Mouse (Mus musculus) hindbrain, embryonic 12.5 days (tissue): Measurements from ENCODE around the gene Ispd. TPM values are rescaled to one million over a fixed set of nuclear protein-coding genes. Genes with fewer than 3 reads are reported as not detected.
A peak's percentile ranks its signal among the peaks of the same experiment; 100 is the strongest.
"Not testable (repeated sequence)": the region's sequence is repeated elsewhere in the genome, so short reads cannot be mapped to it uniquely, and the experiment has no call there.

Experiments used
- ATAC-seq: fragments of 200-750 bp; cut with Nextera tagmentation; 2 replicates; pipeline ENCODE4 v1.8.0; 2017; ENCODE audit warnings: moderate TSS enrichment; ENCODE audit not compliant: low FRiP score
- H3K27ac ChIP-seq: fragments of 300-500 bp; sonication (generic); 2 replicates; pipeline ENCODE4 v1.5.1; 2016; ENCODE audit warnings: mild to moderate bottlenecking
- H3K27me3 ChIP-seq: fragments of 300-500 bp; sonication (generic); 2 replicates; pipeline ENCODE4 v1.6.1; 2016; ENCODE audit warnings: mild to moderate bottlenecking
- H3K36me3 ChIP-seq: fragments of 300-500 bp; sonication (generic); 2 replicates; pipeline ENCODE4 v1.6.1; 2016; ENCODE audit warnings: mild to moderate bottlenecking
- H3K4me1 ChIP-seq: fragments of 300-500 bp; sonication (generic); 2 replicates; pipeline ENCODE4 v1.6.1; 2016
- H3K4me2 ChIP-seq: fragments of 300-500 bp; sonication (generic); replicated peaks from 2 replicates; pipeline ENCODE4 v1.6.1; 2016; ENCODE audit warnings: mild to moderate bottlenecking
- H3K4me3 ChIP-seq: fragments of 300-500 bp; sonication (generic); 2 replicates; pipeline ENCODE4 v1.5.1; 2016; ENCODE audit warnings: mild to moderate bottlenecking
- H3K9ac ChIP-seq: fragments of 300-500 bp; sonication (generic); 2 replicates; pipeline ENCODE4 v1.6.1; 2016; ENCODE audit warnings: mild to moderate bottlenecking, moderate library complexity
- H3K9me3 ChIP-seq: fragments of 300-500 bp; sonication (generic); replicated peaks from 2 replicates; pipeline ENCODE4 v1.6.1; 2016; ENCODE audit warnings: mild to moderate bottlenecking
- WGBS: fragments of 180-500 bp; shearing (Covaris S2); methylation state at CpG from one replicate; pipeline ENCODE4 v1.1.7; 2016; 5-methylcytosine and 5-hydroxymethylcytosine counted together
- polyA plus RNA-seq: library from polyadenylated mRNA; unstranded; fragments of >200 nt; fragmentation: Nextera tagmentation; extraction: Ambion mirVana; gene quantifications from 2 replicates; pipeline ENCODE4 v1.2.1, GENCODE M21; 2016

The Ispd gene
- polyA plus RNA-seq, result 12.3 and 12.4 TPM in 2 replicates

- Histone ChIP-seq H3K9me3 (no peaks in the 10 kb centered on the region), H3K27ac (peak within 1 kb of the TSS; percentile 94), H3K4me1 (peaks cover 7% of the 10 kb centered on the region; the same call in 1 of the 2 replicates), H3K9ac (peak within 1 kb of the TSS; percentile 85), H3K4me2 (peak within 1 kb of the TSS; percentile 66), H3K4me3 (peak within 1 kb of the TSS; percentile 63), H3K36me3 (no peaks in the 10 kb centered on the region), H3K27me3 (no peaks in the 10 kb centered on the region)
- peak; percentile 98 for ATAC-seq
- WGBS, result 0% methylated on average over 64 of the region's 64 CpGs
Measured at GRCm38 (mm10) chr12:36381441-36382340, at the start of gene Ispd, which contains the start of gene D630036H23Rik. Gene Ispd, plus strand, starts transcription at chr12:36381450. Gene D630036H23Rik, minus strand, starts transcription at chr12:36382181.

- H3K4me2 ChIP-seq, result no peak overlapping the region
- no peak overlapping the region for H3K4me3 ChIP-seq
- no peak for ATAC-seq
- H3K9ac ChIP-seq, result no peak overlapping the region
- no peak overlapping the region for H3K27ac ChIP-seq
- no peaks in the 10 kb centered on the region for H3K4me1 ChIP-seq
- no peaks in the 10 kb centered on the region for H3K9me3 ChIP-seq
- no peaks in the 10 kb centered on the region for H3K27me3 ChIP-seq
- 86% methylated on average over 1 of the region's 1 CpGs for WGBS
- H3K36me3 ChIP-seq, result no peaks in the 10 kb centered on the region
Measured at GRCm38 (mm10) chr12:36332676-36333075, 48.6 kb upstream of the Ispd start.

- H3K27ac ChIP-seq, result no peak overlapping the region
- no peaks in the 10 kb centered on the region for H3K27me3 ChIP-seq
- H3K4me1 ChIP-seq, result no peaks in the 10 kb centered on the region
- no peak overlapping the region for H3K4me3 ChIP-seq
- H3K9ac ChIP-seq, result no peak overlapping the region
- WGBS, result 69% methylated on average over 9 of the region's 9 CpGs
- H3K4me2 ChIP-seq, result no peak overlapping the region
- no peak for ATAC-seq
- no peaks in the 10 kb centered on the region for H3K9me3 ChIP-seq
- H3K36me3 ChIP-seq, result no peaks in the 10 kb centered on the region
Measured at GRCm38 (mm10) chr12:36333837-36334281, 47.4 kb upstream of the Ispd start.

GRCm38 (mm10) chr12:36344131-36344530 lies 37.1 kb upstream of the Ispd start:
- Histone ChIP-seq H3K4me1 (no peaks in the 10 kb centered on the region), H3K4me2 (no peak overlapping the region), H3K9ac (no peak overlapping the region), H3K27ac (no peak overlapping the region), H3K36me3 (no peaks in the 10 kb centered on the region), H3K27me3 (no peaks in the 10 kb centered on the region), H3K4me3 (no peak overlapping the region), H3K9me3 (no peaks in the 10 kb centered on the region)
- WGBS, result 43% methylated on average over 4 of the region's 4 CpGs
- ATAC-seq, result no peak

- Histone ChIP-seq H3K36me3 (no peaks in the 10 kb centered on the region), H3K9me3 (no peaks in the 10 kb centered on the region), H3K4me1 (no peaks in the 10 kb centered on the region), H3K4me2 (no peak overlapping the region), H3K27ac (no peak overlapping the region), H3K4me3 (no peak overlapping the region), H3K27me3 (no peaks in the 10 kb centered on the region), H3K9ac (no peak overlapping the region)
- WGBS, result 89% methylated on average over 3 of the region's 3 CpGs
- no peak for ATAC-seq
Measured at GRCm38 (mm10) chr12:36360064-36360463, 21.2 kb upstream of the Ispd start.

GRCm38 (mm10) chr12:36360693-36361092 lies 20.6 kb upstream of the Ispd start:
- no peak overlapping the region for H3K4me2 ChIP-seq
- no peak overlapping the region for H3K4me3 ChIP-seq
- 92% methylated on average over 5 of the region's 5 CpGs for WGBS
- H3K9me3 ChIP-seq, result no peaks in the 10 kb centered on the region
- no peak for ATAC-seq
- H3K27me3 ChIP-seq, result no peaks in the 10 kb centered on the region
- no peaks in the 10 kb centered on the region for H3K4me1 ChIP-seq
- H3K36me3 ChIP-seq, result no peaks in the 10 kb centered on the region
- H3K9ac ChIP-seq, result no peak overlapping the region
- no peak overlapping the region for H3K27ac ChIP-seq

- 87% methylated on average over 4 of the region's 4 CpGs for WGBS
- Histone ChIP-seq H3K4me2 (no peak overlapping the region), H3K4me1 (no peaks in the 10 kb centered on the region), H3K4me3 (no peak overlapping the region), H3K36me3 (no peaks in the 10 kb centered on the region), H3K27me3 (no peaks in the 10 kb centered on the region), H3K9me3 (no peaks in the 10 kb centered on the region), H3K27ac (no peak overlapping the region), H3K9ac (no peak overlapping the region)
- no peak for ATAC-seq
Measured at GRCm38 (mm10) chr12:36364013-36364412, 17.2 kb upstream of the Ispd start.

GRCm38 (mm10) chr12:36373237-36373998 lies 7.8 kb upstream of the Ispd start:
- H3K4me2 ChIP-seq, result no peak overlapping the region
- H3K4me3 ChIP-seq, result no peak overlapping the region
- no peaks in the 10 kb centered on the region for H3K27me3 ChIP-seq
- no peaks in the 10 kb centered on the region for H3K36me3 ChIP-seq
- H3K4me1 ChIP-seq, result no peaks in the 10 kb centered on the region
- WGBS, result 54% methylated on average over 4 of the region's 4 CpGs
- H3K27ac ChIP-seq, result no peak overlapping the region
- H3K9me3 ChIP-seq, result no peaks in the 10 kb centered on the region
- no peak for ATAC-seq
- no peak overlapping the region for H3K9ac ChIP-seq

- not testable (repeated sequence) for H3K9me3 ChIP-seq, H3K4me1 ChIP-seq, H3K36me3 ChIP-seq, ATAC-seq, H3K4me2 ChIP-seq, H3K4me3 ChIP-seq, H3K27me3 ChIP-seq, H3K9ac ChIP-seq, H3K27ac ChIP-seq
- 94% methylated on average over 3 of the region's 4 CpGs for WGBS
Measured at GRCm38 (mm10) chr12:36376391-36376790, 4.9 kb upstream of the Ispd start.

- WGBS, result 13% methylated on average over 3 of the region's 3 CpGs
- H3K4me1 ChIP-seq, result peaks cover 7% of the 10 kb centered on the region; the same call in 1 of the 2 replicates
- H3K9me3 ChIP-seq, result no peaks in the 10 kb centered on the region
- no peak overlapping the region for H3K27ac ChIP-seq
- H3K9ac ChIP-seq, result no peak overlapping the region
- no peak for ATAC-seq
- no peak overlapping the region for H3K4me3 ChIP-seq
- H3K36me3 ChIP-seq, result no peaks in the 10 kb centered on the region
- no peak overlapping the region for H3K4me2 ChIP-seq
- no peaks in the 10 kb centered on the region for H3K27me3 ChIP-seq
Measured at GRCm38 (mm10) chr12:36380254-36380653, 996 bp upstream of the Ispd start.

- Histone ChIP-seq H3K4me2 (peak overlapping the region; percentile 66), H3K9me3 (no peaks in the 10 kb centered on the region), H3K4me1 (peaks cover 7% of the 10 kb centered on the region; the same call in 1 of the 2 replicates), H3K4me3 (no peak overlapping the region), H3K9ac (peak overlapping the region; percentile 85; the same call in 1 of the 2 replicates), H3K36me3 (no peaks in the 10 kb centered on the region), H3K27ac (no peak overlapping the region; the same call in 1 of the 2 replicates), H3K27me3 (no peaks in the 10 kb centered on the region)
- ATAC-seq, result no peak
- 41% methylated on average over 5 of the region's 5 CpGs for WGBS
Measured at GRCm38 (mm10) chr12:36380806-36381205, 444 bp upstream of the Ispd start.

GRCm38 (mm10) chr12:36385386-36385785 lies 4.1 kb downstream of the Ispd start:
- no peak for ATAC-seq
- WGBS, result 64% methylated on average over 6 of the region's 6 CpGs

More at GRCm38 (mm10) chr12:36385386-36385785, 4.1 kb downstream of the Ispd start:
- Histone ChIP-seq H3K9me3 (no peaks in the 10 kb centered on the region), H3K27me3 (no peaks in the 10 kb centered on the region), H3K27ac (no peak overlapping the region), H3K4me2 (no peak overlapping the region), H3K4me3 (no peak overlapping the region), H3K36me3 (no peaks in the 10 kb centered on the region), H3K9ac (no peak overlapping the region), H3K4me1 (peaks cover 2% of the 10 kb centered on the region; the same call in 1 of the 2 replicates)
